Mouse (Mus musculus) midbrain, embryonic 14.5 days (tissue): ENCODE measurements at regions not wholly inside any gene's neighbourhood (a gene's known extent, or its start where the extent isn't known, plus 50 kb on each side); places are given as distances from the start of the nearest gene placed in this dataset.

Experiments used
- ATAC-seq: fragments of 200-750 bp; cut with Nextera tagmentation; 2 replicates; pipeline ENCODE4 v1.8.0; 2017; ENCODE audit warnings: moderate number of reproducible peaks, moderate library complexity; ENCODE audit not compliant: low FRiP score, low TSS enrichment
- DNase-seq: peaks from one replicate; pipeline ENCODE4 v3.0.0-alpha.2; 2015
- H3K27ac ChIP-seq: fragments of 300-500 bp; sonication (generic); replicated peaks from 2 replicates; pipeline ENCODE4 v1.5.1; 2014; ENCODE audit warnings: mild to moderate bottlenecking, low read depth, low read length, moderate library complexity
- H3K27me3 ChIP-seq: fragments of 300-500 bp; sonication (generic); 2 replicates; pipeline ENCODE4 v1.6.1; 2014; ENCODE audit warnings: low read length, control low read depth, mixed read lengths; ENCODE audit not compliant: control insufficient read depth, insufficient read depth
- H3K36me3 ChIP-seq: fragments of 300-500 bp; sonication (generic); 2 replicates; pipeline ENCODE4 v1.6.1; 2014; ENCODE audit warnings: low read length, control low read depth; ENCODE audit not compliant: control insufficient read depth, insufficient read depth
- H3K4me1 ChIP-seq: fragments of 300-500 bp; sonication (generic); 2 replicates; pipeline ENCODE4 v1.6.1; 2014; ENCODE audit warnings: mild to moderate bottlenecking, antibody characterized with exemption, low read length, control low read depth; ENCODE audit not compliant: control insufficient read depth, insufficient read depth
- H3K4me2 ChIP-seq: fragments of 300-500 bp; sonication (generic); 2 replicates; pipeline ENCODE4 v1.6.1; 2014; ENCODE audit warnings: mild to moderate bottlenecking, low read length, moderate library complexity
- H3K4me3 ChIP-seq: fragments of 300-500 bp; sonication (generic); replicated peaks from 2 replicates; pipeline ENCODE4 v1.5.1; 2014; ENCODE audit warnings: low read depth, low read length
- H3K9ac ChIP-seq: fragments of 300-500 bp; sonication (generic); replicated peaks from 2 replicates; pipeline ENCODE4 v1.6.1; 2014; ENCODE audit warnings: mild to moderate bottlenecking, low read length, moderate library complexity
- H3K9me3 ChIP-seq: fragments of 300-500 bp; sonication (generic); 2 replicates; pipeline ENCODE4 v1.6.1; 2016; ENCODE audit warnings: low read length, control low read depth, mixed read lengths; ENCODE audit not compliant: control insufficient read depth
- WGBS: fragments of 180-500 bp; shearing (Covaris S2); extraction: QIAGEN DNeasy Blood & Tissue Kit; methylation state at CpG from one replicate; pipeline ENCODE4 v1.1.7; 2014; 5-methylcytosine and 5-hydroxymethylcytosine counted together

DNA sequence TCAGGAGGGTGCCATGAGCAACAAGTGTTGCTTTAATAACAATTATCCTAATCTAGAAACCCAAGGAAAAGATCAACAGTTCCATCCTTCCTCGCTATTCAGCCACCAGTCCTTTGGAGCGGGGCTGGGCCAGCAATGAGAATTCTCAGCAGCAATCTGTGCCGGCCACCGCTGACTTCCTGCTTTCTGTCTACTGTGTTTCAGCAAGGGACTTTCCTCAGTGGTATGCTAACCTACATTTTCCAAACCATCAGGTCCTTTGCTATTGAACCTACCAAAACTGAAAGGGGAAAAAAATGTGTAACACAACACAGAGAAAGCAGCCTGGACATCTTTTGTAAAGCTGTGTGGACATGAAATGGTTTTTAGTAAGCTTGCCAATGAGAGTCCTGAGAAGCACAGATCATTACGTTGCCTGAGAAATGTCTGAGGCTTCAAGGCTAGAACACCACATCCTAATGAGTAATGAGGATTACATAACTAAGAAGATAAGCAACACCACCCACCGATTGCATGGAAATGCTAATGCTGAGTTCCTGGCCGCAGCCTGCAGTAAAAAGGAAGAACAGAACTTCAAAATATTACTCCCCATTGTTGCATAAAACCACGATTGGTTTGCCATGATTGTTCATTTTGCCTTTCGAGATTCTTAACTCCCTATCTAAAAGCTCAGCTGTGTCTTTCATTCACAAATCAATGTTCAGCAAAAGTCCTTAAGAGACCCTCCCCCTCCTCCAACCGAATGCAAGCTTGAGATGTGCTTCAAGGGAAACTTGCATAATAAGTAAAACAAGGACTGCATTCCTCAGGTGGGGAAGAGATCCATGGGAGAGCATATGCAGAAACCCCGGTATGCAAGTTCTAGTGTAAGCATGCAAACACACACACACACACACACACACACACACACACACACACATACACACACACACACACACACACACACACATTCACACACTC is 130.9 kb upstream of the 4930412O13Rik start:
- no peaks in the 10 kb centered on the region for H3K4me1 ChIP-seq
- H3K27me3 ChIP-seq = no peaks in the 10 kb centered on the region
- H3K27ac ChIP-seq = no peak overlapping the region
- 37% methylated on average over 11 of the region's 11 CpGs for WGBS
- no peak for ATAC-seq
- no peak overlapping the region for H3K9ac ChIP-seq
- no peak for DNase-seq
- no peaks in the 10 kb centered on the region for H3K36me3 ChIP-seq
- no peak overlapping the region for H3K4me3 ChIP-seq
- no peaks in the 10 kb centered on the region for H3K9me3 ChIP-seq
- H3K4me2 ChIP-seq = no peak overlapping the region

DNA sequence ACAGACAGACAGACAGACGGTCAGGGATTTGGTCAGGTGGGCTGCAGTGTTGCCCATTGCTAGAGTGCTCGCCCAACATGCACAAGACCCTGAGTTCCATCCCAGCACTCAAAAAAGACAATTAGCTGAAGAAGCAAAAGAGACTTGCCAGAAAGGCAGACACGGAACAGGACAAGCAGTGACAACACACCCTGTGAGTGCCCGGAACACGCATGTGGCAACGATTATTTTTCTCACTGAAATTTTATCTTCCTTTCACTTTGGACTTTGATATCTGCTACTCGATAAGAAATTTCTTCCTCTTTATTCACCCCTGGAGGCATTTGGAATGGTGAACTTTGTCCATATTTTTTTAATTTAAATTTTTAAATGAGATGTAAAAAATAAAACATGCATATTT is 127.4 kb upstream of the 4930412O13Rik start:
- 94% methylated on average over 7 of the region's 7 CpGs for WGBS
- H3K27ac ChIP-seq = no peak overlapping the region
- DNase-seq (no peak), ATAC-seq (no peak)
- no peaks in the 10 kb centered on the region for H3K27me3 ChIP-seq
- no peaks in the 10 kb centered on the region for H3K36me3 ChIP-seq
- H3K4me3 ChIP-seq = no peak overlapping the region
- no peaks in the 10 kb centered on the region for H3K4me1 ChIP-seq
- no peak overlapping the region for H3K9ac ChIP-seq
- no peak overlapping the region for H3K4me2 ChIP-seq
- H3K9me3 ChIP-seq = no peaks in the 10 kb centered on the region

- H3K9ac ChIP-seq = no peak overlapping the region
- H3K9me3 ChIP-seq = no peaks in the 10 kb centered on the region
- H3K27ac ChIP-seq = no peak overlapping the region
- no peak overlapping the region for H3K4me2 ChIP-seq
- no peak for DNase-seq
- H3K4me1 ChIP-seq = no peaks in the 10 kb centered on the region
- H3K36me3 ChIP-seq = no peaks in the 10 kb centered on the region
- no peak overlapping the region for H3K4me3 ChIP-seq
- no peak for ATAC-seq
- H3K27me3 ChIP-seq = no peaks in the 10 kb centered on the region
- WGBS = 93% methylated on average over 6 of the region's 6 CpGs
Measured at GRCm38 (mm10) chr2:9754153-9754552, 126.9 kb upstream of the 4930412O13Rik start.

- Histone ChIP-seq H3K4me3 (no peak overlapping the region), H3K4me2 (no peak overlapping the region), H3K27me3 (no peaks in the 10 kb centered on the region), H3K27ac (no peak overlapping the region), H3K36me3 (no peaks in the 10 kb centered on the region), H3K9me3 (no peaks in the 10 kb centered on the region), H3K9ac (no peak overlapping the region), H3K4me1 (no peaks in the 10 kb centered on the region)
- no peak for DNase-seq
- WGBS = 78% methylated on average over 5 of the region's 5 CpGs
- no peak for ATAC-seq
Measured at GRCm38 (mm10) chr2:9757770-9758420, 123.2 kb upstream of the 4930412O13Rik start.

DNA sequence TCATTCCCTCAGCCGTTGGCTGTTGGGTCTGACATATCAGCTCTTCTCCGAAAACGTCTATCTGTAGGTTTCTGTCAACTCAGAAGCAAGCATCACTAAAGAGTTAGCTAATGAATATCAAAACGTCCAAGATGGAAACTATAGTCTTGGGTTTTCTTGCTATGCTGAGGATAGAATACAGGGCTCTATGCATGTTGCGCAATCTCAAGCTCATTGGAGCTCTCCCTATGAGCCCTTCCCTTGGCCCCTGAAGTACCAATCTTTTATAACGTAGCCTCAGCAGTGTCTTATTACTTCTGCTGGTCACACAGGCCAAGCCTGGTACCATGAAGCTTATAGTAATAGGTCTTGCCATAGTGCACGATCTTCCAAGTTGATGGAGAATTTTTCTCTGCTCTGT is 122.1 kb upstream of the 4930412O13Rik start:
- DNase-seq (no peak), ATAC-seq (no peak)
- no peak overlapping the region for H3K4me2 ChIP-seq
- no peaks in the 10 kb centered on the region for H3K4me1 ChIP-seq
- no peaks in the 10 kb centered on the region for H3K9me3 ChIP-seq
- H3K27me3 ChIP-seq = no peaks in the 10 kb centered on the region
- no peaks in the 10 kb centered on the region for H3K36me3 ChIP-seq
- H3K27ac ChIP-seq = no peak overlapping the region
- 87% methylated on average over 7 of the region's 7 CpGs for WGBS
- H3K4me3 ChIP-seq = no peak overlapping the region
- H3K9ac ChIP-seq = no peak overlapping the region

- Histone ChIP-seq H3K4me3 (no peak overlapping the region), H3K4me1 (no peaks in the 10 kb centered on the region), H3K27ac (no peak overlapping the region), H3K9ac (no peak overlapping the region), H3K36me3 (no peaks in the 10 kb centered on the region), H3K9me3 (no peaks in the 10 kb centered on the region), H3K27me3 (no peaks in the 10 kb centered on the region), H3K4me2 (no peak overlapping the region)
- ATAC-seq = no peak
- 85% methylated on average over 7 of the region's 7 CpGs for WGBS
- no peak for DNase-seq
Measured at GRCm38 (mm10) chr2:9759389-9760104, 121.5 kb upstream of the 4930412O13Rik start.

GRCm38 (mm10) chr2:9780159-9780558 is 100.9 kb upstream of the 4930412O13Rik start:
- H3K36me3 ChIP-seq = no peaks in the 10 kb centered on the region
- H3K27ac ChIP-seq = no peak overlapping the region
- ATAC-seq = no peak
- 73% methylated on average over 2 of the region's 2 CpGs for WGBS
- no peak overlapping the region for H3K9ac ChIP-seq
- no peak overlapping the region for H3K4me2 ChIP-seq
- H3K4me3 ChIP-seq = no peak overlapping the region
- no peak for DNase-seq
- no peaks in the 10 kb centered on the region for H3K27me3 ChIP-seq
- no peaks in the 10 kb centered on the region for H3K9me3 ChIP-seq
- no peaks in the 10 kb centered on the region for H3K4me1 ChIP-seq

GRCm38 (mm10) chr2:9782698-9783097 is 98.4 kb upstream of the 4930412O13Rik start:
- Histone ChIP-seq H3K27me3 (no peaks in the 10 kb centered on the region), H3K9me3 (no peaks in the 10 kb centered on the region), H3K4me1 (no peaks in the 10 kb centered on the region), H3K9ac (no peak overlapping the region), H3K4me2 (no peak overlapping the region), H3K36me3 (no peaks in the 10 kb centered on the region), H3K4me3 (no peak overlapping the region), H3K27ac (no peak overlapping the region)
- DNase-seq = no peak
- WGBS = 85% methylated on average over 3 of the region's 3 CpGs
- no peak for ATAC-seq
